Mouse (Mus musculus) monocyte, adult 2 months (primary cell): Measurements from ENCODE around the gene Cyp24a1.
A peak's percentile ranks its signal among the peaks of the same experiment; 100 is the strongest.
"Not testable (repeated sequence)": the region's sequence is repeated elsewhere in the genome, so short reads cannot be mapped to it uniquely, and the experiment has no call there.

Experiments
- DNase-seq, 2 experiments: peaks; one replicate each; pipeline ENCODE4 v3.0.0; 2022; ENCODE audit warnings: low spot score in 2 of 2, low read depth in 1 of 2

Cyp24a1 gene

DNA sequence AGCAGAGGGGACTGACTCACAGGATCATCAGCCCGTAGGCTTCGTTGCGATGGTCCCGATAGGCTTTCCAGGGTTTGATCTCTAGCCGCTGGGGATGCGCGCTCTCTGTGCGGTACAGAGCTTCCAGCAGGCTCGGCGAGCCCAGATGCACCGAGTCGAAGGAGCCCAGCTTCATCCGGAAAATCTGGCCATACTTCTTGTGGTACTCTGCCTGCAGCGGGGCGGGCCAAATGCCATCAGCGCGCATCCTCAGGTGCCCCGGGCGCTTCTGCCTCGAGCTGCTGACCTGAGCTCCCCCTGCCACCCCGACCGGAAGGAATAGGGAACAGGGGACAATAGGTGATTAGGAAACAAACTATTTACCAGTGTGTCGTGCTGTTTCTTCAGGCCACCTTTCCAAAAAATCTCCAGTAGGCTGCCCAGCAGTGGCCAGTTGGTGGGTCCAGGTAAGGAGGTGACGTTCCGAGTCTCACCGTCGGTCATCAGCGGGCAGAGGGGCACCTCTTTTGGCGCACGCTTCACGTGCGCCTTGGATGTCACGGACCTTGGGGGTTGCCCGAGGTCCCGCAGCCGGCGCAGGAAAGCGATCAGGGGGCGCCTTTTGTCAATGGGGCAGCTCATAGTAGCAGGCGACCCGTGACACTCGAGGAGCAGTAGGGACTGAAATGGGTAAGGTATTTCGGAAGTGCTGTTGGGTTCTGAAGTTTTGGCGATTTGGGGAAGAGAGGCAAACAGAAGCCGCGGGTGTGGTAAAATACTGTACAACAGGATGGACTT lies 603 bp downstream of the Cyp24a1 start, which contains the start of gene Pfdn4:
TSS of gene Pfdn4 (plus strand) at position 275 of the 777 bp plus-strand sequence.
- DNase-seq: no peak

DNA sequence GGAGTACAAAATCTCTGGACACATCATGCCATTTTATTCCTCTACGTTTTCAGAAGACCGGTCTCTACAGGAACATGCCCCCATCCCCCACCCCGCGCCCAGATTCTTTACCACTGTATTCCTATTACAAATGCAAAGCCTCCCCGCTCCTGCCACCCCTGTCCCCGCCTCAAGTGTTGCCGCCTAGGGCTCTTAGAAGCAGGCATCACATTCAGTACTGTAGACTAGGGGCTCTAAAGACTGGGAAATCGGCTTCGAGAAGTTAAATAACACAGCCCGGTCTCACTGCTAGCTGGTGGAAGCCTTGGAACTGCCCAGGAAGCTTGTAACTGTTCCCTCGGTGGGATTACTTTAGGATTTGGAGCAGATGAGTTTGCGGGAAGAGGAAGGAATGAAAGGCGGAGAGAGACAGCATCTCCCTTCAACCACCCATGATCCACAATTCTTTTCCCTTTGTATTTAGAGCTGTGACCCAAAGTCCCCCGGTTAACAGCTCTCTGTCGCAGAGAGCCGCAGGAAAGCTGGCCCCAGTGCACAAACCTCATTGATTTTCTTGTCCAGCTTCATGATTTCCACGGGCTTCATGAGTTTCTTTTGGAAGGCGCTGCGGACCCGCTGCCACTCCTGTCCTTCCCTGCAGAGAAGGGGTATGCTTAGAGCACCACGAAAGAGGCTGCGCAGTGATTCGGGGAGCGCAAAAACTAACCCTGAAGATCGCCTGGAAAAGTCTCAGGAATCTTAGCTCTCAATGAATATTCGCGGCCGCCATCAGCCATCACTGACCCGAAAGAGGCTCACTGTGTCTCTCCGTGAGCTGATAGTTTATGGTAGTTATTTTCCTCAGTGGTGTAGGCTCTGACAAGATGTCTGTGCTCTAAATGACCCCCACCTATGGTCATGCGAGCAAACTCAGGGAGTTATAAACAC lies 1.9 kb downstream of the Cyp24a1 start:
- no peak for DNase-seq

DNA sequence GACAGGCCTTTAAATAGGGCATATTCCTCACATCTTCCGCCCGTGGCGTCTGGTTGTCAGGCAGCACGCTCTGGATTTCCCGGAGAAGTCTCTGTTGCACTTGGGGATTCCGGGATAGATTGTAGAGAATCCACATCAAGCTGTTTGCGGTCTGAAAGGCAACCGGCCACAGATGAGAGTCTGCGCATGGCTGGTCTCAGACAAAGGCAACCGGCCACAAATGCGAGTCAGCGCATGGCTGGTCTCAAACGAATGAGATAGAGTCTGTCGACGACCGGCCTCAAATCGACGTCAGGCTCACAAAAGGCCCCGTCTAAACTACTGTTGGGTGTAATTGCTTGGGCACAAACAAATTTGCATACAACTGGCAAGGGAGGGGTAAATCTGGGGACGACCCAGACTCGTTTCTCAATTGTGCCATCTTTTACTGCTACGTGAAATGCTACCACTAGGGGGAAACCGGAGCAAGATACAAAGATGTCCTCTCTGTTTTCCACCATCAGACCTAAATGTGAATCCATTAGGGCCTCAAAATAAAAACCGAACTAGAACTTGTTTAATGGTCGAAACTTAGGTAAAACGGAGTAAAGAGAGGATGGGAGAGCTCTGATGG lies 8.9 kb downstream of the Cyp24a1 start:
- no peak for DNase-seq

DNA sequence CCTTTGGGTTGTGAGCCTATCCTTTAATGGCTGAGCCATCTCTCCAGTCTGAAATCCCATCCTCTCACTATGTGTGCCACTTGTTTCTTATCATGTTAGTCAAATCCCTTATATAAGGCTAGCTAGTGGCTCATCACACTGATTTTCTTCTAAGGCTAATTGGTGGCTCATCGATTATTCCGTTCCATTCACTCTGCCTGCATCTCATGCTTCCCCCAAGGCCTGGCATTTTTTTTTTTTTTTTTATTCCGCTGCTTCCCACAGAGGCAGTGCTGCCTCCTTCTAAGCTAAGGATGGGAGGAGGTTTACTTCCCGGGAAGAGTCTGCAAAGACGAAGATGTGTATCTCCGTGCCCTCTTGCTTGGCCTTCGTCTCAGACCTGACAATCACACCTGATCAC lies 9.7 kb downstream of the Cyp24a1 start:
- DNase-seq: no peak

DNA sequence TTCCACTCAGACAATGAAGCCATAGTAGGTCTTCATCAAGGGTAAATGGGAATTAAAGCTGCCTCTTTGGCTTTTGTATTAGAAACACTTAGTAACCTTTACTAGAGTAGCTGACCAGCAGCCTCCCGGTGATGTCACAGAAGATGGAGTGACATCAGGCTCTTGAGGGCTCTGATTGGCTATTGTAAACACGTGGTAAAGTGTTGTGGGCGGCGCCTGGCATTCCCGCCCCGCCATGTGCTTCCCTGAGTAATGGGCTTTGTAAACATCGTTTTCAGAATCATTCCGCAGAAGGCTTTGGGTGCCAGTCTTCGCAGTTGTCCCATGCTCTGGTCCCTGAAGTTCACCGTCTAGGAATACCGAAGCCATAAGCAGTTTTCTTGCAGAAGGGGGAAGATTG lies 13.0 kb downstream of the Cyp24a1 start:
- no peak for DNase-seq

DNA sequence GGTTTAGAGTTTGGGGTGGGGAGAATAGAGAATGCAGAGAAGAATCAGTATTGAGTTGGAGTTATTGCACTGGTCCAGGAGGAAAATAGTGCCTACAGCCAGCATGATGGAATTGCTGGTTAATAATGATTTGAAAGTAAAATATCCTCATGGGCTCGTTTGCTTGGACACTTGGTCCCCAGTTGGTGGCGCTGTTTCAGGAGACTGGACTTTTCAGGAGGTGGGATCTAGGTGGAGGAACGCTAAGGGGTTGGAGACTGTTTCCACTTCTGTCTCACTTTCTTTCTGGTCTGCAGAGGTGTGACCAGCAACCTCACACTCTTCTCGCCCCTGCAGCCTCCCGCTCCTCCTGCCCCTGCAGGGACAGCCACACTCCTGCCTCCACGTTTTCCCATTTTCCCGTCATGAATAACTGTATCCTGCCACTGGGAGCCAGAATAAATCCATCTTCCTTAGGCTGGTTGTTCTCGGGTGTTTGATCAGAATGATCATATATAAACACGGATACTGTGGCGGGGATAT lies 14.9 kb downstream of the Cyp24a1 start:
- no peak for DNase-seq

DNA sequence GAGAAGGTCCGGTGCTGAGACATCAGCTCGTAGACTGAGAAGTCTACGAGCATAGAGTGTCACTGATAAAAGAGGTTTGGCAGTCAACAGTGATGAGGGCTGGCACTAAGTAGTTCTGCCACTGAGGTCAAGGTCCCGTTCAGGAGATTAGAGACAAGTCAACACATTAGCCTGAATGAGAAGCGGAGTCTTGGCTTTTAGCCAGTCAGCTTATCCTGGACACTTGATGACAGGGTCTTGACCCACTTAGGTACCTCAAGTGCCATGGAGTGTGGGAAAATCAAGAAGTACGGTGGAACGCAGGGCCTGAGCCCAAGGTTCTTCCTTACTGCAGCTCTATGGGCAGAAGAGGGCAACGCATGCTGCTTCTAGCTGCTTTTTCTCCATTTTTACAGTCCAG lies 20.3 kb downstream of the Cyp24a1 start:
- no peak for DNase-seq

DNA sequence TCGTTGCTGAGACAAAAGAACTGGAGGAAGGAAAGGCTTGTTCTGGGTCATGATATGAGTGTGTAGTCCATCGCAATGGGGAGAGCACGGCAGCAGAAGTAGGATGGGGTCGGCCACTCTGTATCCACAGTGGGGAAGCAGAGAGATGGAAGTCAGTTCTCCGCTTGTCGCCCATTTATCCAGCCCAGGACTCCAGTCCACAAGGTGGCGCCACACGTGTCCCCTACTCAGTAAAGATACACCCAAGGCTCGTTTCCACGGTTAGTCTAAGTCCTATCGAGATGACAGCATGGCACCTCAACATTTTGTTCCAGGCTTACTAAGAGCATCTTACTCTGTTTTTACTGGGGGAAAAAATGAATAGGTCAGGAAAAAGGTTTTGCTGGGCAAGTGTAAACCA lies 20.7 kb downstream of the Cyp24a1 start:
- no peak for DNase-seq

DNA sequence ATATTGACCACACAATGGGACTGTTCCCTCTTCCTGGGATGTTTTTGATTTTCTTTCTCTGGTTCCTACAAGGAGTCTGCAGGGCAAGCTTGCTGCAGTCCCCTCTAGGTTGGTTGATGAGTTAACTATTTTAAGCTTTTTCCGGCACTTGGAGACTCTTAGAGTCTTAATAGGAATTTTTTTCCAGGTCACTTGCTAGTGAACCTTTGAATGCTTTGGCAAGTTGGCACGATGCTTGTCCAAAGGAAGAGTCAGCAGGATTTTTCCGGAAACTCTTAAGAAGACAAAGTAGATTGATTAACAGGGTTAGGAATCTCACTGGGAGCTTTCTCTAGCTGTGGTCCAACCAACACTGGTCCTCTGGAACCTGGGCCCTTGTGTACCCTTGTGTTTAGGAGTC lies 21.8 kb downstream of the Cyp24a1 start:
- DNase-seq: no peak

DNA sequence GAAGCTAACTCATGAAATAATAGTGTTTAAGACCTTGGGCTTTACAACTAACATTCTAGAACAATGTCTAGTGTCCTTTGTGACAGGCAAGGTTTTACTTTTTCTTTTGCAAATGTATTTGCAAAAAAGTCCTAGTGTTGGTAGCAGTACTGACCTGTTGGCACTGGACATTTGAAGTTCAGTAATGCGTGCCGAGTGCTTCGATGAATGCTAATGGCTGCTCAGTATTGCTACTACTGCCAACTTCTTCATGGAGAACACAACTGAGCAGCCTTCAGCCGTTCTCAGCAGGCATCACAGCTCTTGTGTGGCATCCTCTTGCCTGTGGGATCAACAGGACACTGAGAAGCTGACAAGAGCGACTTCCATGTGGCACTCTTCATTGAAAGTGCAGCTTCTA lies 22.8 kb downstream of the Cyp24a1 start:
- no peak for DNase-seq

DNA sequence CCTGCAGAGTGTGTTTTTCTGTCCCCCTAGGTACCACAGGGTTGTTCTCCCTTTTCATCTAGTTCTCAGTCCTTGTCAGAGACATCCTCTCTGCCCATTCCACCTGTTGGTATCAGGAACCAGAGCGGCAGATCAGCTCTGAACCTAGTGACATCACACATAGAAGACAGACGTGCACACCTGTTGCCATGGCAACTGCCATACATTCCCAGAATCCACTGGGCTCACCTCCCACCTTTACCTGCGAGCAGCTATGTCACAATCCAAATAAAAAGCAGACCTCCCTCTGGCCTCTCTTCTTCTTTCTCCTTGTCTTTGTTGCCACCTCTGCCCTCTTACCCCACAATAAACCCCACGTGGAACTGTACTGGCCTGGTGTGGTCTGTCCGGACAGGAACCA lies 26.4 kb downstream of the Cyp24a1 start:
- DNase-seq: no peak

DNA sequence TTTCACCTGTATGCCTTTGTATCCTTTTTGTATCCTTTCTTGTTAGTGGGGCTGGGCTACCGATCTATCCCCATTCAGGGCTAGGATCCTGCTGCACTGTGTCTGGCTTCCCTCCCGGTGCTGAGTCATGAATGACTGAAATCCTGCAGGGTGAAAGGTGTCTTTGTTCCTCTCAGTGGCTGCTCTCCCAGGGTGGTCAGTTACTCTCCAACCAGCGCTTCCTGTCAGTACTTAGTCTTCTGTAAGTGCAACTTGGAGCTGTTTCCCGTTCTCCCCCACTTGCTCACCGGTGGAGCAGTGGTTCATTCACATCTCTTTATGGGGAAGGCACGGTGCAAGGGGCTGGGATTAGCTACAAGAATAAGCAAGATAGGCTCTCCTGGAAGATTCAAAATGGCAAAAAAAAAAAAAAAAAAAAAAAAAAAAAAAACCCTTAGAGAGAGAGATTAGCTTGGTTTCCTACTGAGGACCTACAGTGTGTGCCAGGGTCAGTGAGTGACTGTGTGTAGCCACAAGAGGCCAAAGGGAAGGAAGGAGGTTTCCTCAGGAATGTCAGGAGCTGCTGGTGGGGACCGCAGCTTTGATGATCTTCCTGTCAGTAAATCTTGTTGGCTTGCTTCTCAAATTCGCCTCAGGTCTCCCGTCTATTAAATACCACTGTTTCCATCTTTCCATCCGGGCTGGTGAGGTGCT lies 27.2 kb downstream of the Cyp24a1 start:
- no peak for DNase-seq

DNA sequence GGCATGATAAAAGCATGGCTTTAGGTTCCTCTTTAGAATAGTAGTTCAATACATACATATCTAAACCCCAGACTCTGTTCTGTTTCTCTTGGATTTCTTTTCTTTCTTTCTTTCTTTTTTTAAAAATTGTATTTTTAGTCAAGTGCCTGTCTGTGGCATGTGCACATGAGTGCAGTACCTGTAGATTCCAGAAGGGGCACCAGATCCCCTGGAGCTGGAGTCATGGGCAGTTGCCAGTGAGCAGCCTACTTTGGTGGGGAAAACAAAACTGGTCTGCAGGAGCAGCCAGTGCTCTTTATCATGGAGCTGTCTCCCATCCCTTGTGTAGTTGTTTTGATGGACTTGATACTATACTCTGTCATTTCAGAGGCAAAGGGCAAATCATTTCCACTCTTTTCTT lies 28.9 kb downstream of the Cyp24a1 start:
- DNase-seq: no peak

DNA sequence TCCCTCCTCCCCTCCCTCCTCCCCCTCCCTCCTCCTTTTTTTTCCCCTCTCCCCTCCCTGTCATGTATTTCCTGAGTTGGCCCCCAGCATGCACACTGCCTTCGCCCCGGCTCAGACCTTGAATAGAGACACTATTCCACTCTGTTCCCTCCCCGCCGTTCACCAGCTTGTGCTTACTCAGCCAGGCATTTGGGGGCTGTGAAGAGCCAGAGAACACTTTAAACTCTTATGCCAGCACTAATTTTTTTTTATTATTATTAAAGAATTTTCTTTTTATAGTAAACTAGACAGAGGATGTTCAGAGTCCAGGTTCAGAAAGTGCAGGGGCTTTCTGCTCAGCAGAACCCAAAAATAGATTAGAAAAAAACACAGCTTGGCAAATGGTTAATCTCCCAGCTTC lies 32.1 kb downstream of the Cyp24a1 start:
- no peak for DNase-seq

DNA sequence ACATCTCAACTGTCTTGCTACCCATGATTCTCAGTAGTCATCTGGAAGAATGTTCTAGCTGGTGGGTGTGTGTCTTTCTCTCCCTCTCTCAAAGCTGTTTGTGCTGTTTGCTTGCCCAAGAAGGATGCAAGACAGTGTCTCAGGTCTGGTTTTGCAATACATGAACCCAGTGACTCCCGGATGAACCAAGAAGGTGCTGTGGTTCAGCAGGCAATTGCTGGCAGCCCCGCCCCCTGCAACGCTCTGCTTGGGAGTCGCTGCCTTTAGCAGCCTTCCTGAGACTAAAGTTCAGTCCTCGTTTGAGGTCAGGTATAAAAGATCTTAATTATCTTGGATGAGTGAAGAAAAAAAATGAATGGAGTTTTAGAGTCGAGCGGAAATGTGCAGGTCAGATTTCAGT lies 35.3 kb downstream of the Cyp24a1 start:
- DNase-seq: no peak

DNA sequence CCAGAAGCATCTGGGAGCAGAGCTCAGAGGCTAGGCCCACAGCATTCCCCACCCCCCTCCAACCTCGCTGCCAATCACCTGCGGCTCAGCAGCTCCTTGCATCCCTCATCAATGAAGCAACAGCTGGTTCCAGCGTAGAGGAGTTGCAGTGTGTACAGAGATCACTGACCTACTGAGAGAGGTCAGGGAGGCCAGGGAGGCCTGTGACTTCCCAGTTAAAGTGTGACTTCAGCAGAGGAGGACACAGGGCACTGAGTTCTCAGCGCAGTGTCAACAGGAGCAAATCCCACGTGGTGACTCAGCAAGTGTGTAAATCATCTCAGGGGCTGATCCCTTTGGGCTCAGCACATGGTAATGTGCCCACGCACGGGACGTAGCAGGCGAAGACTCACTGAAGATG lies 37.1 kb downstream of the Cyp24a1 start:
- no peak for DNase-seq

DNA sequence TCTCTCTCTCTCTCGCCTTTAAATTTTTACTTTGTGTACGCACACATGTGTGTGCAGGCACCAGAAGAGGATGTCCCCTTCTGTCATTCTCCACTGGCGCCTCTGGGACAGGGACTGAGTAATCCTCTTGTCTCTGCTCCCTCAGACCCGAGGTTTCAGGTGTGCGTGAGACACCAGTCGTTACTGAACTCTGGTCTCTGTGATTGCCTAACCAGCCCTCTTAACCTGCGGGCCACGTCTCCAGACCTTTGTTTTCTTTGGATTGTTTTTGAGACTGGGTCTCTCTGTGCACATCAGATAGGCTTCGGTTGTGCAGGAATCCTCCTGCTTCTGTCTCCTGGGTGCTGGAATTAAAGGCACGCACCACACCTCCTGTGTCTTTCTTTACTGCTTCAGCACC lies 37.8 kb downstream of the Cyp24a1 start:
- DNase-seq: no peak

DNA sequence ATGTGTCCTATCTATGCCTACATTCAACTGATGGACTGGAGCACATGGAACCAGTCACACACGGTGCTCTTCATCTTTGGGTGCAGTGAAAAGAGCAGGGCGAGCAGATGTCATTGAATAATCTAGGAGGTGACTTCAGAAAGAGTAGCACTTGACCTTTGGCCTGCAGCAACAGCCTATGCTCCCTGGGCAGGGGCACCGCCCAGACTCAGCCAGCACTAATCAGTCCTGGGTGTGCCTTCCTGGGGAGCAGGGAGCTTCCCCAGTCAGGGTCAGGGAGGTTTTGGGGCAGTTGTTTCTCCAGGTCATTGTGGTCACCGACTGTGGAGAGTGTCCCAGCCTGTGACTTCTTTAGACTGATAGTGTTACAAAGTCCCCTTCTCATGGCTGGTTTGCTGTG lies 43.1 kb downstream of the Cyp24a1 start:
- not testable (repeated sequence) for DNase-seq

DNA sequence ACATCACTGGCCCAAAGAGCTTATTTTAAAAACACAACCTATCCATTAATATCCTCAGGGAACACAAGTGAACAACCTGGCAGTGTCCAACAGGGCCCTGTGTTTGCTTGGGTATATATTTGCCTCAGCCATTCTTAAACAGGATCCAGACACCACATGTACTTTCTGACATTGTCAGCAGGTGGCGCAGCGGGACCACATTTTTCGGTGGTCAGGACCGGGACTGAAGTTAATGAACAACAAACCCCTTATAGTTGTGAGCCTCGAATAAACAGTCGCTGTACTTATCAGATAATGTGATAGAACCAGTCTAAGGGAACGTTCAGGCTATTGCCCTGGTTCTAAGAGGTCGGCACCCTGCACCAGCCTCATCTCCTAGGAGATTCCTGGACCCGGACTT lies 46.0 kb downstream of the Cyp24a1 start:
- DNase-seq: peak; percentile 14 to 61

DNA sequence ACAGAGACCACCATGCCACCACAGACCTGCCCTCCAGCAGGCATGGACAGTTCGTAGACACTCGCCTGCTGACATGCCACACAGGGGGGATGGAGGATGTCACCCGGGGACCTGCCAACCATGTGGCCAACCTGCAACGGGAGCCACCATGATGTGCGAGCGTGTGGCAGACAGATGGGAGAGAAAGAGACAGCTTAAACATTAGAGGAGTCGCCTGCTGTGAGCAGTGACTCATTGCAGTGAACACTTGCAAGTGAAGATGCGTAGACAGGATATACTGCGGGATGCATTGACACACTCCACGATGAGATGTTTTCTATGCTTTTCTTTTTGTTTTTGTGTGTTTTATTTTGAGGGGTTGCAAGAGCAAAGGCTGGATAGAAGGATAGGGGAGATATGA lies 49.3 kb downstream of the Cyp24a1 start:
- DNase-seq: no peak

DNA sequence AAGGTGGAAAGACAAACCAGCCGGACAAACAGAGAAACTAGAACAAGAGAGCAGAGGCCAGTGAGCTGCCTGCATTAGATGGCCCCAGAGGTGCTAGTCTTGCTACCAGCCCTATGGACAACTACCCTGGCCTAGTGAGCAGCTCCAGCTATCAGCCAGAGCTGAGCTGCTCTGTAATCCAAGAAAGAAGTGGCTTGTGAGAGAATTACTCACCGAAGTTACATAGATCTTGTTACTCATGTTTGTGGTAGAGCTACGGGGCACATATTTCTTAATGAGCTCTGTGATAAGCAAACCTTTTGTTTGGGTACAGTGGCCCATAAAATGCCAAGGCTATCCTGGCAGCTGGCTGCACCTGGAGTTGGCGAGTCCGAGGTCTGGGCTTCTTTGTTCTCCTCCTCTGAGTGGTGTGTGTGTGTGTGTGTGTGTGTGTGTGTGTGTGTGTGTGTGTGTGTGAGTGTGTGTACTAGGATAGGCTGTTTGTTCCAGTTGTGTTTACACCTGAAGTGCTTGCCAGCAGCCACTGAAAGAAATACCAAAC lies 50.0 kb downstream of the Cyp24a1 start:
- no peak for DNase-seq
